Mouse (Mus musculus): ENCODE results near the gene 1700001O22Rik. TPM values are rescaled to one million over a fixed set of nuclear protein-coding genes. Genes with fewer than 3 reads are reported as not detected.

The 1700001O22Rik gene
- polyA plus RNA-seq, 1 experiment: 2.2 TPM

DNA sequence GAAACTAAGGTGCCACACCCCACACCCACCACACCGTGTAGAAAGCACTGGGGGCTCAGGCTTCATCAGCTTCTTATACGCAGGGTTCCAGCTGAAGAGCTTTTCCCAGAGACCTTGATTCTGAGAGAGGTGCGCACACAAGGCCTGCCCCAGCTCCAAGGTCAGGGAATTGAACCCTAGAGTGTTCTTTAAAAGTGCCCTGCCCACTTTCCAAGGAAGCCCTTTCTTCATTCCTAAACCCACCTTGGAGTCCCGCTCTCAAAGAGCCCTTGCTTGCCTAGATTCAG lies 44.4 kb downstream of the 1700001O22Rik start:
- H3K27me3 ChIP-seq (ENCODE audit: control insufficient read depth, insufficient read depth, low read length, poor library complexity, severe bottlenecking): no peaks in the 10 kb centered on the region
- H3K4me3 ChIP-seq (ENCODE audit: low read depth, low read length): no peak overlapping the region
- 0 out of 2 replicates have a peak, but pooled peaks cover 4% of the 10 kb centered on the region for H3K9me3 ChIP-seq (replicated peaks; ENCODE audit: control insufficient read depth, insufficient read depth, low read length, poor library complexity, severe bottlenecking)
- H3K27ac ChIP-seq (ENCODE audit: insufficient read depth, low read length): peak overlapping the region; percentile 82
- no peaks in the 10 kb centered on the region for H3K36me3 ChIP-seq (ENCODE audit: control insufficient read depth, insufficient read depth, low read length, poor library complexity, severe bottlenecking)
- H3K4me1 ChIP-seq (ENCODE audit: control insufficient read depth, insufficient read depth, low read length): peaks cover 18% of the 10 kb centered on the region
- H3K9ac ChIP-seq (ENCODE audit: low read depth, poor library complexity, severe bottlenecking): peak overlapping the region; percentile 30; the same call in 1 of the 2 replicates
- no peak for TF ChIP-seq CTCF (IDR thresholded peaks at IDR 0.05; ENCODE audit: low read depth, low read length)
- no peak for TF ChIP-seq POLR2A (IDR thresholded peaks at IDR 0.05; ENCODE audit: insufficient read depth, low read length)
- peak; percentile 67; the same call in 1 of the 2 replicates for TF ChIP-seq EP300 (IDR thresholded peaks at IDR 0.05; ENCODE audit: insufficient read depth, low read depth, low read length)

DNA sequence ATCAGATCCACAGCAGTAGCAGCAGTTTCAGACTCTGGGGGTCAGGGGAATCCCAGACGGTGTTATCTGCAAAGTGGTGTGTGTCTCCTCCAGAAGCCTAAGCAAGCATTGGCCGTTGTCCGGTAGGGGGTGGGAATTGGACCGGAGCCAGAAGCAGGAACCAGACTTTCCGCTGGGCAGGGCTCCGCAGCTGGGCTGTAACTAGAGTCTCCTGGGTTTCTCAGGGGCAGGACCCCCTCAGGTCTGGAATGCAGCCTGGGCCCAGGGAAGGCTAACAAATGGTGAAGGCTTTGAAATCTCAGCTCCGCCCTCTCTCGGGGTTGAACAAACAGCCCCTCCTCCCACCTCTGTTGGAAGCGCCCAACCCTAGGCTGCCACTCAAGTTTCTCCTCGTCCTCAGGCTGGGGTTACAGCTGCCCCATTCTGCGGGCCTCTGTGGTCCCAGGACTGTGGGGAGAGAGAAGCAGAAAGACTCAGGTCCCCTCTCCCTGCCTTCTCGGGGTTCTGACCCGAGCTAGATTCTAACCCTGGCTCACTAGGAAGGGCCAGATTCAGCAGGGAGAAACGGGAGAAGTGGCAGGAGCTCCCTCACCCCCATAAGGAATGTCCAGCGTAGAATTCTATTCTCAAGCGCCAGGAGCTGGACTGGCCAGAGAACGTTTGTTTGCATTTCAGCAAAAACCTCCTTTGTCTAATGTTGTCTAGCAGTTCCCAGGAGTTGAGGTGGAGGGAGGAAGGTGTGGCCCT lies 44.9 kb downstream of the 1700001O22Rik start:
- Histone ChIP-seq H3K27me3 (ENCODE audit: control insufficient read depth, insufficient read depth, low read length, poor library complexity, severe bottlenecking) (no peaks in the 10 kb centered on the region), H3K36me3 (ENCODE audit: control insufficient read depth, insufficient read depth, low read length, poor library complexity, severe bottlenecking) (no peaks in the 10 kb centered on the region), H3K4me3 (ENCODE audit: low read depth, low read length) (peak overlapping the region; percentile 2; the same call in 1 of the 2 replicates), H3K4me1 (ENCODE audit: control insufficient read depth, insufficient read depth, low read length) (peaks cover 18% of the 10 kb centered on the region), H3K9ac (ENCODE audit: low read depth, poor library complexity, severe bottlenecking) (peak overlapping the region; percentile 30; the same call in 1 of the 2 replicates), H3K9me3 (replicated peaks; ENCODE audit: control insufficient read depth, insufficient read depth, low read length, poor library complexity, severe bottlenecking) (0 out of 2 replicates have a peak, but pooled peaks cover 4% of the 10 kb centered on the region), H3K27ac (ENCODE audit: insufficient read depth, low read length) (peak overlapping the region; percentile 82)
- TF ChIP-seq CTCF (IDR thresholded peaks at IDR 0.05; ENCODE audit: low read depth, low read length): no peak
- peak; percentile 88 for TF ChIP-seq EP300 (IDR thresholded peaks at IDR 0.05; ENCODE audit: insufficient read depth, low read depth, low read length)

DNA sequence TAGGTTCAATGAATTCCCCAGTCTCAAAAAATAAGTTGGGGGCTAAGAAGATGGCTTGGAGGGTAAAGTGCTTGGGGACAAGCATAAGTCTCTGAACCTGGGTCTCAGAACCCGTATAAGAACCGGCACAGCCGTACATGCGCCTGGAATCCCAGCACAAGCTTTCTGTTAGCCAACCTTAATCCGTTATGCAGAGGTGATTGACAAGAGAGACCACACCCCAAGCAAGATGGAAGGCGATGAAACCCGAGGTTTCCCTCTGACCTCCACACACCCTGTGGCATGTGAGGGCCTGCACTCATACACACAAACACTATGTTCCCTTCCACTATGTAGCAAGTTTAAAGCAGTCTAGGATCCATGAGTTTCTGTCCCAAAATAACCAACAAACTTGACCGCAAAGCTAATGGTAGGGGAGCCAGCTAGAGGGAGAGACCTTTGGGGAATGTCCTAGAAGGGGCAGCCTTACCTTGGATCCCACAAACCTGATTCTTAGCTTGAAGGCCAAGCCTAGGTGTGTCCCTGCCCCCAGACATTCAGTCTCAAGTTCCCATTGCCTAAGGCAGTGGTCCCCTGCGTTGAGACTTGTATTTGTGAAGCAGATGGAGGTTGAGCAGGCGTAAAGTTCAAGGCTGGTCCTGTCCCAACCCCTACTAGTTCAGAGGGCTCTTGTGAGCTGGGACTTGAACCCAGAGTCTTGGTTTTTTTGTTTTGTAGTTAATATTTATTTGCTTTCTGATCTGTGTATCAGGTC lies 46.3 kb downstream of the 1700001O22Rik start:
- peaks cover 20% of the 10 kb centered on the region for H3K4me1 ChIP-seq (ENCODE audit: control insufficient read depth, insufficient read depth, low read length)
- no peaks in the 10 kb centered on the region for H3K27me3 ChIP-seq (ENCODE audit: control insufficient read depth, insufficient read depth, low read length, poor library complexity, severe bottlenecking)
- H3K4me3 ChIP-seq (ENCODE audit: low read depth, low read length): no peak overlapping the region
- H3K9me3 ChIP-seq (replicated peaks; ENCODE audit: control insufficient read depth, insufficient read depth, low read length, poor library complexity, severe bottlenecking): 0 out of 2 replicates have a peak, but pooled peaks cover 4% of the 10 kb centered on the region
- H3K36me3 ChIP-seq (ENCODE audit: control insufficient read depth, insufficient read depth, low read length, poor library complexity, severe bottlenecking): no peaks in the 10 kb centered on the region
- peak overlapping the region; percentile 80 for H3K27ac ChIP-seq (ENCODE audit: insufficient read depth, low read length)
- TF ChIP-seq EP300 (IDR thresholded peaks at IDR 0.05; ENCODE audit: insufficient read depth, low read depth, low read length) (peak; percentile 94), POLR2A (IDR thresholded peaks at IDR 0.05; ENCODE audit: insufficient read depth, low read length) (no peak), CTCF (IDR thresholded peaks at IDR 0.05; ENCODE audit: low read depth, low read length) (no peak)
- H3K9ac ChIP-seq (ENCODE audit: low read depth, poor library complexity, severe bottlenecking): no peak overlapping the region

DNA sequence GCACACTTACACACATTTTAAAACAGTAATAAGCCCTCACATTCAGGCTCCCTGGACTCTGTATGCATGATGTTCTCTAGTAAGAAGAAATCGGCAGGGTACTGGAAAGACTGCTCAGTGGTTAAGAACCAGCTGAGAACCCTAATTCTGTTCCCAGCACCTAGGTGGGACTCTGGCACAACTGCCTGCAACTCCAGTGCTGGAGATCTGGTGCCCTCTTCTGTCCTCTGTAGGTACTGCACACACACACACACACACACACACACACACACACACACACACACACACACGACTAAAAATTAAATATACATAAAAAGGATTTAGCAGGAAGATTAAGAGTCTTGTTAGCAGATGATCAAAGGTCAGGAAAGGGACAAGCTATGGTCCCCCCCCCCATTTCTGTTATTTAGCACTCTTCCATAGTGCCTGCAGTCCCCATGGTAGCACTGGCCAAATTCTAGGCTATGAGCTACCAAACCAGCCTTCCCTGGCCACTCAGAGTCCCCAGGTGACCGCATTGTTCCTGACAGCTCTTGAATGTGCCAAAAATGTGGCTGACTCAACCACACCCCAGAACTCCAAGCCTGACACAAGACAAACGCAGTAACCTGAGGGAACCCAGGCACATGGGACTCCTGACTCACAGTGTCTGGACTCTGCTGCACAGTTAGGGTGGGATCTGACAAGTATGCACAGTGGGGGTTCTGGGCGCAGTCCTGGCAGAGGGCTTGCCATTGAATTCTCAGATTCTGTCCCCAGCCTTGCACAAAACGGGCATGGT lies 47.3 kb downstream of the 1700001O22Rik start:
- H3K27ac ChIP-seq (ENCODE audit: insufficient read depth, low read length): no peak overlapping the region
- H3K4me1 ChIP-seq (ENCODE audit: control insufficient read depth, insufficient read depth, low read length): peaks cover 20% of the 10 kb centered on the region

DNA sequence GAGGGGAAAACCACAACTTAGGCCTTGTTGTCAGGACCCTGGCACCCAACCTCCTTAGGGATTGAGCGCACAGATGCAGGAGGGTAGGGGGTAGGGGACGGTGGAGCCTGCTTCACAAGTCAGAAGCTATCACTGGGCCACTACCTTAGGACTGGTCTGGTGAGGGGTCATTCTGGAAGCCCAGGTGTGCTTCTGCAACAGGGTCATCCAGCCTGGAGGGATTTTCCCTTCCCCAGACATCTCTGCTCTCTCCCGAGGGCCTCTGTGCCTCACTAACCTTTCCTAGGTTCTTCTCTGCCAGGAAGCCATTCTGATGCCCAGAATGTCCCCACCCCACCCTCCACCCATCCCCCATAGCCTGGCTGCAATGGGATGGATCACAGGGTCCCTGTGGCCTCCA lies 48.6 kb downstream of the 1700001O22Rik start:
- Histone ChIP-seq H3K27me3 (ENCODE audit: control insufficient read depth, insufficient read depth, low read length, poor library complexity, severe bottlenecking) (no peaks in the 10 kb centered on the region), H3K4me1 (ENCODE audit: control insufficient read depth, insufficient read depth, low read length) (peaks cover 19% of the 10 kb centered on the region), H3K27ac (ENCODE audit: insufficient read depth, low read length) (no peak overlapping the region), H3K9me3 (replicated peaks; ENCODE audit: control insufficient read depth, insufficient read depth, low read length, poor library complexity, severe bottlenecking) (0 out of 2 replicates have a peak, but pooled peaks cover 4% of the 10 kb centered on the region), H3K36me3 (ENCODE audit: control insufficient read depth, insufficient read depth, low read length, poor library complexity, severe bottlenecking) (no peaks in the 10 kb centered on the region), H3K4me3 (ENCODE audit: low read depth, low read length) (no peak overlapping the region), H3K9ac (ENCODE audit: low read depth, poor library complexity, severe bottlenecking) (no peak overlapping the region)
- TF ChIP-seq CTCF (IDR thresholded peaks at IDR 0.05; ENCODE audit: low read depth, low read length) (no peak), EP300 (IDR thresholded peaks at IDR 0.05; ENCODE audit: insufficient read depth, low read depth, low read length) (no peak), POLR2A (IDR thresholded peaks at IDR 0.05; ENCODE audit: insufficient read depth, low read length) (no peak)

More for the DNA sequence above, 47.3 kb downstream of the 1700001O22Rik start:
- no peak overlapping the region for H3K4me3 ChIP-seq (ENCODE audit: low read depth, low read length)
- H3K27me3 ChIP-seq (ENCODE audit: control insufficient read depth, insufficient read depth, low read length, poor library complexity, severe bottlenecking): no peaks in the 10 kb centered on the region
- H3K9ac ChIP-seq (ENCODE audit: low read depth, poor library complexity, severe bottlenecking): no peak overlapping the region
- H3K36me3 ChIP-seq (ENCODE audit: control insufficient read depth, insufficient read depth, low read length, poor library complexity, severe bottlenecking): no peaks in the 10 kb centered on the region
- no peak for TF ChIP-seq EP300 (IDR thresholded peaks at IDR 0.05; ENCODE audit: insufficient read depth, low read depth, low read length)
- TF ChIP-seq CTCF (IDR thresholded peaks at IDR 0.05; ENCODE audit: low read depth, low read length): no peak
- no peak for TF ChIP-seq POLR2A (IDR thresholded peaks at IDR 0.05; ENCODE audit: insufficient read depth, low read length)
- H3K9me3 ChIP-seq (replicated peaks; ENCODE audit: control insufficient read depth, insufficient read depth, low read length, poor library complexity, severe bottlenecking): 0 out of 2 replicates have a peak, but pooled peaks cover 4% of the 10 kb centered on the region
